Mouse (Mus musculus) olfactory bulb, adult 2 months (tissue): ENCODE results near the gene Mfsd4b1.

Experiments used
- CTCF ChIP-seq: fragments of 200-500 bp; IDR thresholded peaks from 2 replicates; pipeline ENCODE4 v1.5.1; 2012; ENCODE audit warnings: low read depth, mild to moderate bottlenecking, low read length, moderate library complexity; ENCODE audit not compliant: insufficient read depth
- POLR2A ChIP-seq: fragments of 200-500 bp; IDR thresholded peaks from 2 replicates; pipeline ENCODE4 v1.6.1; 2012; ENCODE audit warnings: mild to moderate bottlenecking, low read depth, low read length, moderate library complexity; ENCODE audit not compliant: insufficient read depth

GRCm38 (mm10) chr10:39974982-39975381 lies 50.1 kb downstream of the Mfsd4b1 start:
- no peak for TF ChIP-seq POLR2A
- TF ChIP-seq CTCF: no peak
